Mouse (Mus musculus) kidney, adult 8-10 months (tissue): ENCODE data around the gene Wwox.

Source experiments
- DNase-seq, 2 experiments: peaks; one replicate each; pipeline ENCODE4 v3.0.0; 2022

Gene Wwox

DNA sequence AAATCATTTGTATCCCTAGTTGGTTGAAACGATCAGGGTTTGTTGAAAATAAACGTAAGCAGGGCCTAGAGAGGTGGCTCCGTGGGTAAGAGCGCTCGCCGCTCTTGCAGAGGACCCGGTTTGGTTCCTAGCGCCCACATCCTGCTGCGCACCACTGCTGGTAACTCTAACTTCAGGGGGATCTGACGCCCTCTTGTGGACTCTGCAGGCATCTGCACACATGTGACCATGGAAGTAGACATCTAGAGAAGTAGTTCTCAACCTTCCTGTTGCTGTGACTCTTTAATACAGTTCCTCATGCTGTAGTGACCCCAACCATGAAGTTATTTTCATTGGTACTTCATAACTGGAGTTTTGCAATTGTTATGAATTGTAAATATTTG lies 29.7 kb downstream of the Wwox start:
- DNase-seq: no peak

DNA sequence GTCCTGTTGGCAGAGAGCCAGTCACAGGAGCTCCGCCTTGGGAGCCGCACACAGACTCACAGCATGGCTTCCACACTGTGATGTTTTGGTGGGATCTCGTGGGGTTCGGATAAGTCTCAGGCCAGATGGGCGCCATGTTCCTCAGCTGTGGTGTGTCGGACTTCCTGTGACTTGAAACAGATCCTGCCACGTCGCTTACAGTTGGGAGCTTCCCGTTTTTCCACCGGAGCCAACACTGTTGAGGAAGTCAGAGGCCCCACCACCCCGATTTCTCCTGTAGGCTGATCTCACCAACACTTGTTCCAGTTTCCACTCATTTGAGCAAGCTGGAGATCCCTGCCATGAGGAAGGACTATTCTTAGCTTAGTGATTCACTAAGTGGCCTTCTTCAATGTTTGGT lies 34.1 kb downstream of the Wwox start:
- no peak for DNase-seq

DNA sequence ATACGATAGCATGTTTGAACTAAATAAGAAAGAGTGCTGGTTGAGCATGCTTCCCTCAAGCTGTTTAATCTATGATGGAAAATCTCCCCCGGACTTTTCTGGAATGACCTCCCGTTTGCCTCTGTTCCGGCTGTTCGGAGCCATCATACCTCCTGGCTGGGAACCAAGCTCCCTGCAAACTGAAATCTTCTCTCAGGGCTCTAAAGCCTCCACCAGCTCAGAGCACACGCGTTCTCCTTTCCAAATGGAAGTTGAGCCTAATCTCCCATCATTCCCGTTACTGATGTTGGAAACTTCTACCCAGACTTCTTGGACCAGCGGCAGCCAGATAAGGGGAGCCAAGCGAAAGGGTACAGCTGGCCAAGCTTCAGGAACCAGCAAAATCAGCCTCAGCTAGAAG lies 37.5 kb downstream of the Wwox start:
- no peak for DNase-seq

DNA sequence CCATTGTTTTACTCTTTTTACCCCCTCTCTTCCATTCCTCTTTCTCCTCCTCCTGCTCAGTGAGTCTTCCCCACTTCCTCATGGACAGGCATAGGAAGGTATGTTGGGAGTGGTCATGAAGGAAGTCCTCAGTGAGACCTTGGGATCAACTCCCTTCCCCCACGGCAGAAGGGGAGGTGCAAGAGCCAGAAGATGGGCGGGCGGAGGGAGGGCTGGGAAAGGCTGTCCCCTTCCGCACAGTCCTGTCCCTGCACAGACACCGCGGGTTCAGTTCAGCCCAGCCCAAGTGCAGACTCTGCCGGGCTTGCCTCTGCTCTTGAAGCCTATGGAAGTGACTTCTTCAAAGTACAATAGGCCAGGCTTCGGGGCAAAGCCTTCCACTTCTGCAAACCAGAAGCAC lies 38.3 kb downstream of the Wwox start:
- DNase-seq: no peak

DNA sequence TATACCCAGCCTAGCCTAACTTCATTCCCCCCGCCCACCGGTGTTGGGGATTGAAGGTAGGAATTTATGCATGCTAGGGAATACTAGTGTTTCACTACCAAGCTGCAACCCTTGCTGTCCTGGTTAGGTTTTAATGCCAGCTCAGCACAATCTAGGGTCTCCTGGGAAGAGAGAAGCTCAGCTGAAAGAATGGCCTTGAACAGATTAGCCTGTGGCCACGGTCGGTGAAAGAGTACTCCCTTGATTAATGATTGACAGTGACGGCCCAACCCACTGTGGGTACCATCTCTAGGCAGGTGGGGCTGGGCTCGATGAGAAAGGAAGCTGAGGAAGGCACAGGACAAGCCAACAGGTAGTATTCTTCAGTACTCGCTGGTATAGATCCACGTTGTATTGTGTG lies 40.3 kb downstream of the Wwox start:
- DNase-seq: peak; percentile 9 to 23

DNA sequence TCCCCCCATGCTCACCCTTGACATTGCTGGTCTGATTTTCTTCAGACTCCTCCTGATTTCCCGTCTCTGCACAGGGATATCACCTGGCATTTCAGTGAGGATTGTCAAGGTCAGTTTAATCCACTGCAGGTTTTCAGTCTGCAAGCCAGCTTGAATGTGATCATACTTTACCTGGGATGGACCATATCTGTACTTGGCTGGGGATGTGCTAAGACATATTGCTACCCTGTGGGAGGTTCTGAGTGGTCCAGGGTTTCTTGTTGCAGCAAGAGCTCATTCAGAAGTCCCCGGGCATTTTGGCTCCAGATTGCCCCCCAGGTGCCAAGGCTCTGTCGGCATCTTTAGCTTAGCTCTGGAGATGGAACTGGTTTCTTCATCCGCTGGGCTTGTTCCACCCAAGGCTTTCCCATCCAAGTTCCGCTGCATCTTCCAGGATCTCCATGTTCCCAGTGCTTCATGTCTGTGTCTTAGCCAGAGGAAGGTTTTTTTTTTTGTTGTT lies 52.3 kb downstream of the Wwox start:
- no peak for DNase-seq

DNA sequence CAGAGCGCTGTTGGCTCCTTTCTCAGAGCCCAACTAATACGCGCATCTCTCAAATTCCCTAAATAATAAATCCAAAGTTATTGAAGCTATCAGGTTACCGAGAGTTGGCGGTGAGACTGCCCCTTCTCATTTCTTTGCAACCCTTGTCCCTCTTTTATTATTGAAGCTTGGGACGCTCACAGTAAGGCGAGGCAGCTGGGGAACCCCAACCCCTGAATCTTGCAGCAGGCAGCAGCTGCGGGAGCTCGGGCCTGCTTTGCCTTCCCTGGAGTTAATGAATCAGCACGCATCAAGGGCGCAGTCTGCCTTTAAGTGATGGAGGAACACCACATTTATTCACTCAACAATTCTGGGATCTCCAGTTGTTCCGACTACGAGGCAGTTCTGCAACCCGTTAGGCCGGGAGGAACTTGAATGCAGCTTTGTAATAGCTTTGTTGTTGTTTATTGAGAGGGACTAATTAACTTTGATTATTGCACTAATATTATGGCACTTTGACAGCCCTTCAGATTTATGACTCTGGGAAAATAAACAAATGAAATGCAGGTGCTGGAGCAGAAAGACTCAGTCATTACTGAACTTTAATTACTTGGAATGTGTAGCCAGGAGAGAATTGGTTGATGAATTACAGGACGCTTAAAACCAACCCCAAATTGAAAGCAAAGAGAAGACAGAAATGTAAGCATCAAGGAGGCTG lies 60.1 kb downstream of the Wwox start:
- peak in 1 of 2 experiments; percentile 2 for DNase-seq

DNA sequence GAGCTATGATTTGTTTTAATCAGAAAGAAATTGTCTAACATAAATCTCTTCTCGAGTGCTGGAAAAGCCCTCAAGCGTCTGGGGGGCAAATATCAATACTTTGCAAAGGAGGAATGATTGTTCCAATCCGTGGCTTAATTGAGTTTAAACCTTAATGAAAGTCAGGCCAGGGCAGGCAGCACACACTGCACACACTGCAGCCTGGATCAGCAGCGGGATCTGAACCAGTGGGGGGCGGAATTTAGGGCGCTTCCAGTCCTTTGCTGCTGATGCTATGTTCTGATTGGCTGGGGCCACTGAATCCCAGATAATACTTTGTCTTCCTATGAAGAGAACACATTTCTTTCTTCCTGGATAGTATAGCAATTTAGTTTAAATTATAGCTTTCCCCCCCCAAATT lies 62.5 kb downstream of the Wwox start:
- DNase-seq: no peak

DNA sequence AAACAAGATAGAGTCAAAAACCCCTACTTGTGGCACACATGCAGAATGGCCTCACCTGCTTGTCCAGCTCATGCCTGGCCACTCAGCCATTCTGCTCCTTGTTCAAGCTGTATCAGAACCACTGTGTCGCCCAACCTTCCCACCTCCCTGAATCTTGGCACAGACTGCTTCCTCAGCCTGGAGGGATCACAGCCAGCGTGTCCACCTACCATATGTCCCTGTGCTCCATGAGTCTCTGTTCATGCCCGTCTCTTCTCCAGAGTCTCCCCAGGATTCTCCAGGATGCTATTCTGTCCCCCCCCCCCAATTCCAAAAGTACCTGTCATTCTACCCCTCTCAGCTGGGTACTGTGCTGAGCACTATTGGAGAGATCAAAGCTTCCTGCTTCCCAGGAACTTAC lies 63.7 kb downstream of the Wwox start:
- no peak for DNase-seq

DNA sequence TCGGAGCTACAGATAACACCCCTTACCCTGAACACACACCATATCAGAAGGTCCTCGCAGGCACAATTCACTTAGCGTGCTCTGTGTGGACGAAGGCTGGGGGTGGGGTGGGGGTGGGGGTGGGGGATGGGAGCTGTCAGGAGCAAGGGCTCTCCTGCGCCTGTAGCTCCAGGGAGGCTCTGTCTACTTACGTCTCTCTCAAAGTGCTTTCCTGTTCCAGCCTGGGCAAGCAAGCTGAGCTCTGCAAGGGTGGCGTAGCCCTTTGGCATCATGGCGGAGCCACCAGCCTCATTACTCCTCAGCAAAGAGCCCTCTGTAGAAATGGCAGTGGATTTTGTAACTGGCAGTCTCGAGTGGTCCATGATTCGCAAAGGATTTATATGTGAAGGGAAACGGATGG lies 65.4 kb downstream of the Wwox start:
- no peak for DNase-seq

DNA sequence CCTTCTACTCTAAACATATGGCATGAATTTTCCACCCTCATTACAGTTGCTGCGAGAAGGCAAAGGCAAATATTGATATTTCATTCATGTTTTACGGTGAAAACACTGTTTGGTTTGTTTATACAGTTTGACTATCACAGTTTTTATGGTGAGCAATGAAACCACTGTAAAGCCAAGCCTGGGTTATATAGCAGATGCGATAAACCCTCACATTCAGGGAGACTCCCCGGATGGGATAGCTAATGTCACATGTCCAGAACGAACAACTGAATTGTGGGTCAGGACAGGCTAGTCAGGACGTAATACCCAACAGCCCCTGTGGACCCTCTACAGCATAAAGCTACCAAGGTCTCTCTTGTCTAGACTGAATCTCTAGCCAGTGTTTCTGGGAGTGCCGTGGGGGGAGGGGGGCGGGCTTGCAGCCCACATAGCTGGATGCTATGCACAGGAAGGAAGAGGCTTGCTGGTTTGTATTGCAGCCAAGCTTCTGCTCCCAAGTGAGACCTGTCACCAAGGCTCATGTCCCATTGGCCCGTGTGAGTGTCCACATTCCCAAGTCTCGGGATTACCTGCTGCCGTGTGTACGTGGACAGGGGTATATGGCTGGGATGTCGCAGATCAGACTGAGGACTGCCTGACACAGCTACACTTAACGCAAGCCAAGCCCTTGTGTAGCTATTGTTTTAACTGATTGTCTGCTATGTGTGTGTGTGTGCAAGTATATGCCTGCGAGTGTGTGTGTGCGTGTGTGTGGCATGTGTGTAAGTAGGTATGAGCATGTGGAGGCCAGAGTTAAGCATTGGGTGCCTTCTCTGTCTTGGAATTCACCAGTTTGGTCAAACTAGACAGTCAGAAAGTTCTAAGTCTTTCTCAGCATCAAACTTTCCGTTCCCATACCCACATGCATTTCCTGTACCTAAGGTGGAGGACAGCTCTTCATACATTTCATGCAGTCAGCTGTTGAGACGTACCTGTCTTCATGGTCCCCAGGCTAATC lies 66.2 kb downstream of the Wwox start:
- no peak for DNase-seq

DNA sequence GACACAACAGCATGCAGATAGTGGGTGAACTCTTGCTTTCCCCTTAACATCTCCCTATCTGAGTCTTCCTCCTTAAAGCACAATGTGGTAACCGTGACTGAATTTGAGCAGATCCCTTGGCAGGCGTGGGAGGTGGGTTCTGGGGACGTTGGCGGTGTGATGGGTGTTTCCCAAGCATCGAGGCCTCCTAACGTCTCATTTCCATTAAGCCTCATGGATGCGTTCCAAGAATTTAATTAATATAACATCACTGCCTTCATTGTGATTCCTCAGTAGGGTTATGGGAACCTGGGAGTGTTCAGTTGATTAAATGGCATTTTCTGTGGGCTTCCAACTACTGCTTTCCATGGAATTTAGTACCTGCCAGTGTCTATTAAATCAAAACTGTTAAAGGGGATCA lies 67.9 kb downstream of the Wwox start:
- no peak for DNase-seq

DNA sequence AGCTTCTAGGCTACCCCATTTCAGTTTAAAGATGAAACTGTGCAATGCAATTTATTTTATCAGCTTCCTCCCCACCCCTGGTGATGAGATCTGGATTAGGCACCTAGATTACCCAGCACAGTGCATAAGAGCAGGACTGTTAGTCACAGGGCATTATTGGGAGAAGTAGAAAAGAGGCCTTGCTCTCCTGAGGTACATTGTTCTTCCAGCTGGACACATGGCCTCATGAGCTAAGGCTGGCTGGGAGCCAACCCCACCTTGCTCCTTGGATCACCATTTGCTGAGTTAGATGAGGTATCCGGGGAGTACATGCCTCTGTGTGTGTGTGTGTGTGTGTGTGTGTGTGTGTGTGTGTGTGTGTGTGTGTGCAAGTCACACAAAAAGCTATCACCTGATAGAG lies 70.8 kb downstream of the Wwox start:
- DNase-seq: no peak

DNA sequence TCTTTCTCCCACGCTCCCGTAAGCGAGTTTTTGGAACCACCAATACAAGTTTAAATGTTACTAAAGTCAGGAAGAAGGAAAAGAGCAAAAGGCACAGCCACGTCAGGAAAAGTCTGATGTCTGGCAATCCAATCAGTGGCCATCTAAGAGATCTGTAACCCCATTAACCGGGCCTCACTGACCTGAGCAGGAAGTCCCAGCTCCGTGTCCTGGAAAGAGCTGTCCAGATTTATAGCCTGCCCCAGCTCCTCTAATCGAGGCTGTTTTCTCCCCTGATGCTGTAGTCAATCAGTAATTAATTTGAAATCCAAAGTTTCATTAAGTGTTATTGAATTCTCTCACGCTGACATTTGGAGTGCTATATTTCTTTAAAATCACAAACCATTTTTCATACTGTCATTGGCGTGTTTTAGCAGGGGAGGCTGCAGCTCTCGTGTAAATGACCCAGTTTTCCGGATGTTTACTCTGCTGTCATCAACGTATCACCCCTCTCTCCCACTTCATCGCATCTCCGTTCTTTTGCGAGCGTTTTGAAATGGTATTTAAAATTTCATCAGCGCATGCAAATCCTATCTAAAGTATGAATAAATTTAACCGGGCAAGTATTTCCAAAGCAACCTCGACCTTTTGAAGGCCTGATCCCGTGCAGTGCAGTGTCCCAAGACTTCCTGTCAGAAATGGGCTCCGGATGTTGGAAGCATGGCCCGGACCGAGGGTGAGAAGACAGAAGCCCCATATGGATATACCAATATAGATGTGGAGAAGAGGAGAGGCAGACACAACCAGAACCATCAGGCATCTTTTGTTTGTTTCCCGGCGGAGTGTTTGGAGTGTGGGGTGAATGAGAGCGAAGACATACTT lies 72.8 kb downstream of the Wwox start:
- no peak for DNase-seq

DNA sequence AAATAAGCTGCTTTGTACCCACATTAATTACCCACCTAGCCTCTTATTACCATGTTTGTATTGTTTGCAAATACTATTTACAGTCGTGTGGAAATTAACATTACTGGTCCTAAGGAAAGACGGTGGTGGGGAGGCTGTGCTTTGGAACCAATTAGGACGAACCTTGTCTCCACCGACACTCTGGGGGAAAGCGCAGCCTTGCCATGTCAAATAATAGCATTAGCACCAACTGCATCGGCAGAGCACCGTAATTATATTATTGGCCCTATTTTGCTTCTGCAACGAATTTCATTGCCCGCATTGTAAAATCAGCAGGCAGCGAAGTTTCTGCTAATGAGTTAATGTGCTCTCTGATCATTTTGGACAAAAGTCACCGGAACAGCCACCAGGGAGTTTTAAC lies 75.2 kb downstream of the Wwox start:
- DNase-seq: no peak

DNA sequence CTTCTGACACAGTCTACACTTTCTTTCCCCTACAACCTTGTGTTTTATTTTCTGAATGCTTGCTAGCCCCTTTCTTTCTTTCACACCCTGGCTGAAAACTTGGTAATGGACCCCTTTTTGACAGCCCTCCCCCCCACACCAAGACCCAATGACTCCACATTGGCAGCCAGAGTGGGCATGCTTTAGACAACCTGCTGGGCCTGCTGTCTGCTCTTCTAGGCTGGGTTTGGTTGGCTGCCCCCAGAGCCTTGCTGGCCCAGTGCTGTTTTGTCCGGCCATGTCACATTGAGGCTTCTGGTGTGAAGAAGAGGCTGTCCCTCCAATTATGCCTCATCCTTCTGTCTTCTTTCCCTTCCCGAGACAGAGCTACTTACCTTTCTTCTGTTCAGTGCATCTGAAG lies 83.6 kb downstream of the Wwox start:
- DNase-seq: no peak

DNA sequence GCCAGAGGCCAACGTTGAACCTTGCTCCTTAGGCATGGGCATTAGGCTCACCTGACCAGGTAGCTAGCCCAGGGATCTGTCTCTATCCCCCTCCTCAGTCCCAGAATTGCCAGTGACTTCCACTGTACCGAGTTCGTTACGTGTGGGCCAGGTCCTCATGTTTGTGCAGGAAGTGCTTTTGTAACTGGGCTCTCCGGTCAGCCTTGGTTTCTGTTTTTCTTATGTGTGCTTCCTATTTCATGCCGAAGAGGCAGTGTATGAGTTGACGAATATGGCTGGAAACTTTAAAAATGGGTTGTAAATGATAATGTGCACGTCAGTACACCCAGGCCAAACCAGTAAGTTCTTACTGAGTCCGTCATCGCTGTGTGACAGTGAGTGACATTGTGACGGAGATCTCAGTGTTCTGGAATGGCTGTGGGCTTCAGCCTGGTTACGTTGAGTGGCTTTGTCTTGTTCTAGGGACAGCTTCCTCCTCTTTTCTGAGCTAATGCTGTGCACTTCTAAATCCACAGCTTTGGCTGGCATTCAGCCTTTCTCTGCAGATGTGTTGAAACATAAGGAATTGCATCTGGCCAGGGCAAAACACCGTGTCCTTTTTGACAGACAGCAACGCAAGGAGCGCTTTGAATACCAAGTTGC lies 87.3 kb downstream of the Wwox start:
- DNase-seq: no peak

DNA sequence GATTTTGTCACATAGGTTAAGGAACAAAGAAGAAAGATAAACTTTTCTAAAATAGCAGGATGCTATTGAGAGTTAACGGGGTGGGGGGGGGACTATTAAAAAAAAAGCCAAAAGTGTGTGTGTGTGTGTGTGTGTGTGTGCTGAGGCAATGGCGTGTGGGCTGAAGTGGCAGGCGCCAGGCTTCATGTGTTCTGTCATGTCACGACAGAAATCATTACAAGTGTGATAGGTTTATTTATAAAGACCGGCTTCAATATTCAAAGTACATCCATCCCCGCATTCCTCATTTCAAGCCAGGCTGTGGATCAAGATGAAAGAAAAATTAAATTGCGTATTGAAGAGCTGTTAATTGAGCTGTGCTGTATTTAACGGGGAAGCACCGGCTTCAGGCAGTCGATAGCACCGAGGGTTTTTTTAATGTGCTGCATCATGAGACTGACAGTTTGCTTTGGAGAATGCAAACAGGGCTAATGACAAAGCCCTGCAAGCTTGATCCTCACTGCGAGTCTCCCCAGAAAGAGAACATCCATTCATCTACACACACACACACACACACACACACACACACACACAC lies 88.3 kb downstream of the Wwox start:
- DNase-seq: no peak

DNA sequence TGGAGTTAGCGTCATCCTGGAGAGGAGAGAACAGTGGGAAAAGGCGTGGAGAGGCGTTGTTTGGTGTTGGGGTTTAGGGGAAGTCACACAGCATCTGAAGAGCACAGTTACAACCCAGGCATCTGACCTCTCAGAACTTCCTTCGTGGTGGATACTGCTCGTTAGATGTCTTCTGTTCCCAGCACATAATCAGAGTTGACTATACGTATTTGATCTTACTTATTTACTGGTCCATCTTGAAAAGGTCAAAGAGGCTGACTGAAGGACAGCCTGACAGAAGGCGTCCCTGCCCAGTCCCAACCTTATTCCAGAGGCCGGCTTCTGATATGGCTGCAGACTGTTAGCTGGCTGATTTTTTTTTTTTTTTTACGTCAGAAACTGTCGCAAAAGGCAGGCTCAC lies 90.1 kb downstream of the Wwox start:
- no peak for DNase-seq

DNA sequence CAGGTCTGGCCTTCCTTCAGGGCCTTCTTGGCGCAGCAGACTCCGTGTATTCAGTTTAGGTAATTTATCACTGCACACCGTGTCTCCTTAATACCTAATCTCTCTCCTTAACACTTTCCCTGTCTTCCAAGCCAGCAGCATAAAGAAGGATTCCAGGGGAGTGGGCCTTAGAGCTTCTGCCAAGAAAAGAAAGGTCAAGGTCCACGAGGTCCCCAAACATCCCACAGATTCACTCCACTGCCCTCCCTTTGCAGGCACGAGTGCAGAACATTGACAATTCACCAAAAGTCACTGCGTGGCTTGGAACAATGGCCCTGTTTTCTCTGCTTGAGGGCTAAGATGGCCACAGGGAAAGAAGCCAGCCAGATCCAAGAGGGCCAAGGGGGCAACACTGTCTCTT lies 96.7 kb downstream of the Wwox start:
- peak; percentile 58 to 62 for DNase-seq

DNA sequence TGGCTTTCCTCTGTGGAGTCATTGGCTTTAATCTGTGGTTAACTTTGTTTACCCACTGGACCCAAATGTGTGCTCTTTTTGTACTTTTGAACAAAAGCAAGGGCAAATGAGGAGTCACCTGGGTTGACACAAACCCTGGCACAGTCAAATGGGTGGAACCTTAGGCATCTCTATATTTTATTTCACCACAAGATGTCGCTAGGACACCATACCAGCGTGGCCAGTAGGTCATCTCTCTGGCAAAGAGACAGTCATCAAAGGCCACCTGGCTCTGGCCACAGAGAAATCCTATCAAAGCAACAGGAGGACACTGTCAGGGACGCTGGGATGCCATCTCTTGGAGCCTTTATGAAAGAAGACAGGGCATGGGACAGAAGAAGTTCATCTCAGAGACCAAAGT lies 101.7 kb downstream of the Wwox start:
- peak; percentile 44 to 45 for DNase-seq

DNA sequence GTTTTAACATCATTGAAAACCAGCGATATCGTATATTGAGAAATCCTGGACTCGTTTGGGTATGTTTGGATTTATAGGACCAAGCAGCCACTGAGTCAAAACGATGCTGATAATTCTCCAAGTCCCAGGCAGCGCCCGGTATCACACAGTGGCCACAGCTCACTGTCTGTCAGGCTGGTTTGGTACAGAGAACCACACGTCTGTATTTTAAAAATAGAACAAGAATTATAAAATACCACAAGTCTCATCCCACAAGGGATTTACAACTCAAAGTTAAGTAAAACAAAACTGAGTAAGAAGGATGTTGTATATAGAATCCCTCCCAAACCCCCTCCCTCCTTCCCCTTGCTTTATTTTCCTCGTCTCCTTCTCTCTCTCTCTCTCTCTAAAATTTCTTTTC lies 108.9 kb downstream of the Wwox start:
- no peak for DNase-seq
